Mouse (Mus musculus) neural tube, embryonic 12.5 days (tissue): Measurements from ENCODE around the gene Acad12. TPM values are rescaled to one million over a fixed set of nuclear protein-coding genes. Genes with fewer than 3 reads are reported as not detected.
"Not testable (repeated sequence)": the region's sequence is repeated elsewhere in the genome, so short reads cannot be mapped to it uniquely, and the experiment has no call there.

Experiments used
- ATAC-seq: fragments of 200-750 bp; cut with Nextera tagmentation; 2 replicates; pipeline ENCODE4 v1.8.0; 2017; ENCODE audit warnings: low read depth, mild to moderate bottlenecking, moderate TSS enrichment, moderate library complexity; ENCODE audit not compliant: low FRiP score
- H3K27ac ChIP-seq: fragments of 300-500 bp; sonication (generic); 2 replicates; pipeline ENCODE4 v1.5.1; 2016
- H3K27me3 ChIP-seq: fragments of 300-500 bp; sonication (generic); replicated peaks from 2 replicates; pipeline ENCODE4 v1.6.1; 2016; ENCODE audit warnings: mild to moderate bottlenecking
- H3K36me3 ChIP-seq: fragments of 300-500 bp; sonication (generic); 2 replicates; pipeline ENCODE4 v1.6.1; 2016; ENCODE audit warnings: mild to moderate bottlenecking
- H3K4me1 ChIP-seq: fragments of 300-500 bp; sonication (generic); 2 replicates; pipeline ENCODE4 v1.6.1; 2016
- H3K4me2 ChIP-seq: fragments of 300-500 bp; sonication (generic); replicated peaks from 2 replicates; pipeline ENCODE4 v1.6.1; 2016; ENCODE audit warnings: mild to moderate bottlenecking
- H3K4me3 ChIP-seq: fragments of 300-500 bp; sonication (generic); 2 replicates; pipeline ENCODE4 v1.5.1; 2016
- H3K9ac ChIP-seq: fragments of 300-500 bp; sonication (generic); 2 replicates; pipeline ENCODE4 v1.6.1; 2016; ENCODE audit warnings: mild to moderate bottlenecking
- H3K9me3 ChIP-seq: fragments of 300-500 bp; sonication (generic); 2 replicates; pipeline ENCODE4 v1.6.1; 2016; ENCODE audit warnings: mild to moderate bottlenecking
- WGBS: fragments of 180-500 bp; shearing (Covaris S2); methylation state at CpG from one replicate; pipeline ENCODE4 v1.1.7; 2016; 5-methylcytosine and 5-hydroxymethylcytosine counted together
- polyA plus RNA-seq: library from polyadenylated mRNA; unstranded; fragments of >200 nt; fragmentation: Nextera tagmentation; extraction: Ambion mirVana; gene quantifications from 2 replicates; pipeline ENCODE4 v1.2.1, GENCODE M21; 2016

Gene Acad12
- polyA plus RNA-seq, 1 experiment from 2014 or later: 1.5 TPM

DNA sequence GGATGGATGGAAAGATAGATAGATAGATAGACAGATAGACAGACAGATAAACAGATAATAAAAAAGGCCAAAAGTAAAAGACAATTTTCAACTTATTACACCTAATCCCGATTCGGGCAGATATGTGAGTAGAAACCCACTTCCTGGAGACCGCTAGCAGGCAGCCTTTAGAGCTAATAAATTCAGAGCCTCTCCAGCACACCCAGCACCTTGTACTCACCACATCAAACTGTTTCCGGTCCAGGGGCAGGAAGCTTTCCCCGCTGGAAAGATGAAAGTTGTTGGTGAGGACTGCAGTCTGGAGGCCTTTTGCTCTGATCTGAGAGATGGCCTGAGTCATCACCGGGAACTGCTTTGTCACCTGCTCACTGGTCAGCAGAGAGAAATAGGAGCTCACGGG, 30.4 kb upstream of the Acad12 start:
- Histone ChIP-seq H3K4me2 (no peak overlapping the region), H3K27ac (no peak overlapping the region), H3K36me3 (no peaks in the 10 kb centered on the region), H3K9ac (no peak overlapping the region), H3K27me3 (no peaks in the 10 kb centered on the region), H3K4me3 (no peak overlapping the region), H3K9me3 (no peaks in the 10 kb centered on the region), H3K4me1 (no peaks in the 10 kb centered on the region)
- WGBS: 76% methylated on average over 7 of the region's 7 CpGs
- no peak for ATAC-seq

DNA sequence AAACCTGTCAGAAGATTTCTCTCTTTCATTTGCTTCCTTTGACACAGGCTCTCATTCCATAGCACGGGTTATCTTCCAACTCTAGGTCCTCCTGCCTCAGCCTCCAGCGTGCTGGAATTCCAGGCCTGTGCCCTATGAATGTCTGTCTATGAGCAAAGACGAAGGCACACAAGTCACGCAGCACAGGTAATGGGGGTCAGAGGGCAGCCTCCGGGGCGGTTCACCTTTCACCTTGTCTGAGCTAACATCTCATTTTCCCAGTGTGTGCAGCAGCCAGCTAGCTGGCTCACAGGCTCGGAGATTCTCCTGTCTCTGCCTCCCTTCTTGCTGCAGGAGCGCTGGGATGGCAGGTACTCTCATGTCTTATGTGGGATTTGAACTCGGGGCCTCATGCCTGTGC, 20.9 kb upstream of the Acad12 start:
- H3K4me3 ChIP-seq: no peak overlapping the region
- H3K27me3 ChIP-seq: no peaks in the 10 kb centered on the region
- H3K27ac ChIP-seq: no peak overlapping the region
- 92% methylated on average over 9 of the region's 9 CpGs for WGBS
- no peak overlapping the region for H3K9ac ChIP-seq
- no peaks in the 10 kb centered on the region for H3K9me3 ChIP-seq
- no peaks in the 10 kb centered on the region for H3K4me1 ChIP-seq
- no peak for ATAC-seq
- H3K36me3 ChIP-seq: no peaks in the 10 kb centered on the region
- no peak overlapping the region for H3K4me2 ChIP-seq

DNA sequence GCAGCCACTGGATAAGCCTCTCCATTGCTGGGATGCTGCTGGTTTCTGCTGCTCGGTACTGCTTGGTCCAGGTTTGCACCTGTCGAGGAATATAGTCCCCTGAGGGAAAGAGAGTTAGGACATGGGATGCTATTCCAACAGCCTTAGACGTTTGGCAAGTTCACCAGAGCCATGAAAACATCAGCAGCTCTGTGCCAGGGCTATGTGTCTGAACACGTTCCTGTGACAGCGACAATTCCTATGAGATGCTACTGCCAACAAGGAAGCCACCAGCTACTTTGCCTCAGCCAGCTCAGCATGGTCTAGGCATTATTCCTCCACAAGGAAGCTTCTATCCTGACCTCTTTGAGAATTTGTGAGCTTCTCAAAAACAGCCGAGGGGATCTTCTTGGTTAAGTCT, 18.6 kb upstream of the Acad12 start:
- no peak overlapping the region for H3K27ac ChIP-seq
- H3K36me3 ChIP-seq: no peaks in the 10 kb centered on the region
- H3K27me3 ChIP-seq: no peaks in the 10 kb centered on the region
- H3K4me3 ChIP-seq: no peak overlapping the region
- no peak overlapping the region for H3K4me2 ChIP-seq
- no peak for ATAC-seq
- H3K9ac ChIP-seq: no peak overlapping the region
- no peaks in the 10 kb centered on the region for H3K4me1 ChIP-seq
- 86% methylated on average over 6 of the region's 6 CpGs for WGBS
- no peaks in the 10 kb centered on the region for H3K9me3 ChIP-seq

DNA sequence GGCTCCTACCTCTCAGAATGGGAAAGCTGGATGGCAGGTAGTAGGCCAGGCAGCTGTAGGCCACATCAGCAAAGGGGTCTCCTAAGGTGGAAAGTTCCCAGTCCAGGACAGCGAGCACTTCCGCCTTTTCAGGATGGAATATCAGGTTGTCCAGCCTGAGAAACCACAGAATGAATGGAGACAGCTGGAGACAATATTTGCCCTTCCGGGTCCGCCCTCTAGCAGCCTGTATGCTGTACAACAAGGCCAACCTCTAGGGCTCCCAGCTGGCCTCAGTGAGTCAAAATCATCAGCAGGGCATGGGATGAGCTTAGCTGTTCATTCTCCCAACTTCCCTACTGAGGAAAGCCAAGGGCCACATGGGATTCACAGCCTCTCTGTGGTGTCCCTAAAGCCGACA, 15.9 kb upstream of the Acad12 start:
- H3K4me2 ChIP-seq: no peak overlapping the region
- H3K4me1 ChIP-seq: no peaks in the 10 kb centered on the region
- no peak overlapping the region for H3K4me3 ChIP-seq
- no peak for ATAC-seq
- no peaks in the 10 kb centered on the region for H3K27me3 ChIP-seq
- no peaks in the 10 kb centered on the region for H3K9me3 ChIP-seq
- no peaks in the 10 kb centered on the region for H3K36me3 ChIP-seq
- H3K9ac ChIP-seq: no peak overlapping the region
- H3K27ac ChIP-seq: no peak overlapping the region
- 90% methylated on average over 5 of the region's 5 CpGs for WGBS

DNA sequence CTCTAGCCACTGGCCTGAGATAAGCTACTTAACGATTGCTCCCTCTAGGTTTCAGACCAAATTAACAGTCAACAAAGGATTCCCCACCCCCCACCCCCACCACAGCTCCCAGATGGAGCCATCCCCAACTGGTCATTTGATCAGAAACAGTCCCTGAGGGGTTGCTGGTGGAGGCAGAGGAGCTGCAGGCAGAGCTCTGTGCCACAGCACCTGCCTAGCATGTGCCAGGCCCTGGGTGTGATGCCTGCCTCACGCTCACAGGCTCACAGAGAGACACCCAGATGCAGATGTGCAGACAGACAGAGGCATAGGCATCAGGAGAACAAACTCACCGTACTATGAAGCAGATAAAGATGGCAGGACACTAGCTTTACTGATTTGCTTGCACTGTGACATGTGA, 14.1 kb upstream of the Acad12 start:
- H3K4me2 ChIP-seq: no peak overlapping the region
- no peak overlapping the region for H3K4me3 ChIP-seq
- H3K27me3 ChIP-seq: no peaks in the 10 kb centered on the region
- no peaks in the 10 kb centered on the region for H3K36me3 ChIP-seq
- no peak overlapping the region for H3K9ac ChIP-seq
- 56% methylated on average over 3 of the region's 3 CpGs for WGBS
- ATAC-seq: no peak
- H3K9me3 ChIP-seq: no peaks in the 10 kb centered on the region
- H3K4me1 ChIP-seq: no peaks in the 10 kb centered on the region
- H3K27ac ChIP-seq: no peak overlapping the region

DNA sequence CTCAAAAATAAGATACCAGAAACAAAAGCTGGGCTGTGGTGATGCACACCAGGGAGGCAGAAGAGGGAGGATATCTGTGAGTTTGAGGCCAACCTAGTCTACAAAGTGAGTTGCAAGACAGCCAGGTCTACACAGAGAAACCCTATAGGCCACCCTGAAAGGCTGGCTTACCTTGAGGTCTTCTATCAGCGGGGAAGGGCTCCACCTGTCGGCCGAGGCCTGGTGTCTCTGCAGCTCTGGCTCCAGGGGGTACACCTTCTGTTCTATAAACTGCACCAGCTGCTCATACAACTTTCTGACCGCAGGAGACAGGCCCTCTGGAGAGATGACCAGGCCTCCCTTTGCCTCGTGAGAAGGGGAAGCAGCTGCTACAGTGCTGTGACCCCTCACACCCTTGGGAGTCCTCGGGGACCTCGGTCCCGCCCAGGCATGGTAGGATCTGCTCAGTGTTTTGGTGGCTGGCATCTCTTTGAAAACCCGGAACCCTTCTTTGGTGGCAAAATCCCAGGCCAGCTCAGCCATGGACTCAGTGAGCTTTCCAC, 12.4 kb upstream of the Acad12 start:
- not testable (repeated sequence) for ATAC-seq, H3K4me1 ChIP-seq, H3K36me3 ChIP-seq, H3K9ac ChIP-seq, H3K4me2 ChIP-seq, H3K4me3 ChIP-seq, H3K9me3 ChIP-seq, H3K27me3 ChIP-seq, H3K27ac ChIP-seq
- 70% methylated on average over 9 of the region's 9 CpGs for WGBS

DNA sequence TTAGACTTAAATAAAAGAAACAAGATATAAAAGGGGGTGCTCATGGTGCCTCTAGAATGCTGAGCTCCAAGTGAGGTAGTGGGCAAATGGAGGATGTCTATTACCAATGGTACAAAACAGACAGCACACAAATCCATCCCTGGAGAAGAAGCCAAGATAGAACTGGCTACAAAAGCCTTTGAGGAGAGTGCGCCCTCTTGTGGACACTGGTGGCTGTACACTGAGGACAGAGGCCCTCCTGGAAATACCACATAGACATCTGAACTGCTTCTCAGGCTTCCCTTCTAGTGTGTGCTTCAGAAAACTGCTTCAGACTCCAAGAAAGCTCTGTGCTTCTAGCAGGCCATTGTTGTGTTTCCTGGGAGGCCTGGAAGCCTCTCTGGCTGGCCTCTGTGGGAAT, 9.1 kb upstream of the Acad12 start:
- Histone ChIP-seq H3K27me3 (no peaks in the 10 kb centered on the region), H3K27ac (no peak overlapping the region), H3K36me3 (no peaks in the 10 kb centered on the region), H3K9ac (no peak overlapping the region), H3K9me3 (no peaks in the 10 kb centered on the region), H3K4me1 (no peaks in the 10 kb centered on the region), H3K4me2 (no peak overlapping the region), H3K4me3 (no peak overlapping the region)
- 0% methylated on average over 1 of the region's 1 CpGs for WGBS
- ATAC-seq: no peak

DNA sequence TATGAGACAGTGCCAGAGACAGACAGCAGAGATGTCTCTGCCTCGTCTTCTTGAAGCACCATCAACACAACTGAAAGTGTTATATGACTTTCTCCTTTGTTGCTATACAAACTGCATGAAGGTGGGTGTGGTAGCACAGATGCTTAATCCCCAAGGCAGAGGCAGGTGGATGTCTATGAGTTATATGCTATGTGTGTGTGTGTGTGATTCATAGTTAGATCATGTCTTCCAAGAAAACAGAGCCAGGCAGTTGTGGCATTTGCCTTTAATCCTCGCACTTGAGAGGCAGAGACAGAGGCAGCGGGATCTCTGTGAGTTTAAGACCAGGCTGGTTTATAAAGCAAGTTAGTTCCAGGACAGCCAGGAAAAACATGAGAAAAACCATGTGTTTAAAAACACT, 4.5 kb upstream of the Acad12 start:
- H3K36me3 ChIP-seq: no peaks in the 10 kb centered on the region
- H3K4me2 ChIP-seq: no peak overlapping the region
- H3K4me3 ChIP-seq: no peak overlapping the region
- ATAC-seq: no peak
- peaks cover 9% of the 10 kb centered on the region for H3K4me1 ChIP-seq
- no peaks in the 10 kb centered on the region for H3K9me3 ChIP-seq
- H3K27ac ChIP-seq: no peak overlapping the region
- no peaks in the 10 kb centered on the region for H3K27me3 ChIP-seq
- H3K9ac ChIP-seq: no peak overlapping the region
- 82% methylated on average over 3 of the region's 3 CpGs for WGBS

DNA sequence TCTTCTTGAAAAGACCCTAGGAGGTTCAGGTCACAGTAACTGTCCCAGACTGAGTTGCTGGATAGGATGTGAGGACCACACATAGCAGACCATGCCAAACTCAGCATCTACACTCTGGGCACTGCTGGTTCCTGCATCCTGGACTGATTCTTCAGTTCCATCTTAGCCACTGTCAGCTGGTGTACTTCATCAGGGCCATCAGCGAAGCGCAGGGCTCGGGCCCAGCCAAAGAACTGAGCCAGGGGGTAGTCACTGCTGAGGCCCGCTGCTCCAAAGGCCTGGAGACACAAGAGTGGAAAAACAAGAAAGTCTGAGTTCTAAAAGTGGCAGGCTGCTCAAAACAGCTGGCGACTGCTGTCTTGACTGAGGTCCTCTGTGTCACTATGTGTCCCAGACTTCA, 2.4 kb upstream of the Acad12 start:
- Histone ChIP-seq H3K27me3 (no peaks in the 10 kb centered on the region), H3K4me3 (no peak overlapping the region), H3K4me2 (no peak overlapping the region), H3K9ac (no peak overlapping the region), H3K4me1 (peaks cover 9% of the 10 kb centered on the region), H3K36me3 (no peaks in the 10 kb centered on the region), H3K9me3 (no peaks in the 10 kb centered on the region), H3K27ac (no peak overlapping the region)
- WGBS: 96% methylated on average over 5 of the region's 5 CpGs
- ATAC-seq: no peak

DNA sequence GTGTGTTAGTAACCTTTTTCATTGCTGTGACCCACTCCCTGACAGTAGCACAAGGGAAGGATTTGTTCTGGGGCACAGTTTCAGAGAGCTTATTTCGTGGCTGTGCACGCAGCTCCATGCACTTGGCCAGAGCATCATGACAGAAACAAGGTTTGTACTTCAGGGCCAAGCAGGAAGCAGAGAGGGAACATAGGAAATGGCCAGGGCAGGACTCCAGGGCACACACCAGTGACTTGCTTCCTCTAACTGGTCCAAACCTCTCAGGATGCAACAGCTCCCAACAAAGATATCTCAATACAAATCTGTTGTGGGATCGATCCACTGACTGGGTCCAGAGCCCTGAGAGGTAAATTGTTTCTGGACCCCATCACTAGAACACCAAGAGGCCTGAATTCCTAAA, 3.8 kb downstream of the Acad12 start:
- not testable (repeated sequence) for H3K27ac ChIP-seq, H3K27me3 ChIP-seq, H3K9ac ChIP-seq, H3K4me1 ChIP-seq, ATAC-seq, H3K4me3 ChIP-seq, H3K9me3 ChIP-seq, H3K4me2 ChIP-seq, H3K36me3 ChIP-seq
- WGBS: 85% methylated on average over 3 of the region's 3 CpGs

DNA sequence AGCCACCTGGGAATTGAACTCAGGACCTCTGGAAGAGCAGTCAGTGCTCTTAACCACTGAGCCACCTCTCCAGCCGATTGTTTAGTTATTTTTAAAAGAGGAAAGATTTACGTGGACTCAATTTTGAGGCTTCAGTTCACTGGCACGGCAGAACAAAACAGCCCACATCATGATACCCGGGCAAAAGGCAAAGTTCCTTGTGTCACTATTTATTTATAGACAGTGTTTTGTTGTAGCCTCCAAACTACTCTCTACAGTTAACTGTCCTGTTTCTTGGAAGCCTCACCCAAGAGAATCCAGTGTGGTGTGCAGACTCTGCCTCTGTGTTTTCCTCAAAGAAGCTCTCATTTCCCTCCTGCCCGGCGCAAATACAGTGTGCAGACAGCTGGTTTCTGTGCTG, 6.7 kb downstream of the Acad12 start:
- 78% methylated on average over 6 of the region's 6 CpGs for WGBS
- Histone ChIP-seq H3K9me3 (no peaks in the 10 kb centered on the region), H3K27me3 (no peaks in the 10 kb centered on the region), H3K36me3 (no peaks in the 10 kb centered on the region), H3K9ac (no peak overlapping the region), H3K4me3 (no peak overlapping the region), H3K4me1 (no peaks in the 10 kb centered on the region), H3K27ac (no peak overlapping the region), H3K4me2 (no peak overlapping the region)
- no peak for ATAC-seq

DNA sequence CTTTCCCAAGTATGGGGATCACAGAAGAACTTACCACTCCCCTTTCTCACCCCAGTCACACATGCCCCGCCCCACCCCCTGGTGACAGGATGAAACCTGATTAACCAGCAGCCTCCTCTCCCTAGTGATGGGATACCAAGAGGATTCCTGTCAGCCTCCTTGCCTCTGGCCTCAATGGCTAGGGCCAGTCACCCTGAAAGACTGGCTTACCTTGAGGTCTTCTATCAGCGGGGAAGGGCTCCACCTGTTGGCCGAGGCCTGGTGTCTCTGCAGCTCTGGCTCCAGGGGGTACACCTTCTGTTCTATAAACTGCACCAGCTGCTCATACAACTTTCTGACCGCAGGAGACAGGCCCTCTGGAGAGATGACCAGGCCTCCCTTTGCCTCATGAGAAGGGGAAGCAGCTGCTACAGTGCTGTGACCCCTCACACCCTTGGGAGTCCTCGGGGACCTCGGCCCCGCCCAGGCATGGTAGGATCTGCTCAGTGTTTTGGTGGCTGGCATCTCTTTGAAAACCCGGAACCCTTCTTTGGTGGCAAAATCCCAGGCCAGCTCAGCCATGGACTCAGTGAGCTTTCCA, 9.1 kb downstream of the Acad12 start:
- ATAC-seq, H3K4me3 ChIP-seq, H3K27me3 ChIP-seq, H3K27ac ChIP-seq, H3K9me3 ChIP-seq, H3K9ac ChIP-seq, H3K4me2 ChIP-seq, H3K36me3 ChIP-seq, H3K4me1 ChIP-seq: not testable (repeated sequence)
- 59% methylated on average over 8 of the region's 8 CpGs for WGBS

DNA sequence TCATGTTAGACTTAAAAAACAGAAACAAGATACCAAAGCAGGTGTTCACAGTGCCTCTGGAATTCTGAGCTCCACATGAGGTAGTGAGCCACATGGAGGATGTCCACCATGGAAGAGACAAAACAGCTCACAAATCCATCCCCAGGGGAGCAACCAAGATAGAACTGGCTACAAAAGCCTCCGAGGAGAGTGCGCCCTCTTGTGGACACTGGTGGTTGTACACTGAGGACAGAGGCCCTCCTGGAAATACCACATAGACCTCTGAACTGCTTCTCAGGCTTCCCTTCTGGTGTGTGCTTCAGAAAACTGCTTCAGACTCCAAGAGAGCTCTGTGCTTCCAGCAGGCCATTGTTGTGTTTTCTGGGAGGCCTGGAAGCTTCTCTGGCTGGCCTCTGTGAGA, 12.6 kb downstream of the Acad12 start:
- Histone ChIP-seq H3K9ac (no peak overlapping the region), H3K36me3 (no peaks in the 10 kb centered on the region), H3K9me3 (no peaks in the 10 kb centered on the region), H3K27me3 (no peaks in the 10 kb centered on the region), H3K4me1 (no peaks in the 10 kb centered on the region), H3K4me3 (no peak overlapping the region), H3K4me2 (no peak overlapping the region), H3K27ac (no peak overlapping the region)
- no peak for ATAC-seq
- 3% methylated on average over 2 of the region's 2 CpGs for WGBS
